Mouse (Mus musculus): ENCODE results near the gene Rad17.

- no peak for TF ChIP-seq POLR2A (IDR thresholded peaks at IDR 0.05; ENCODE audit: insufficient read depth, low read length)
- peak; percentile 44 for TF ChIP-seq CTCF (IDR thresholded peaks at IDR 0.05; ENCODE audit: low read depth, low read length)
- no peak for TF ChIP-seq EP300 (IDR thresholded peaks at IDR 0.05; ENCODE audit: insufficient read depth, low read depth, low read length)
Measured at GRCm38 (mm10) chr13:100607756-100608155, 43.1 kb downstream of the Rad17 start.

Data from ES-Bruce4 (cell line).